ENCODE assay signal across 25 mouse cellular contexts in the genomic region with DNA sequence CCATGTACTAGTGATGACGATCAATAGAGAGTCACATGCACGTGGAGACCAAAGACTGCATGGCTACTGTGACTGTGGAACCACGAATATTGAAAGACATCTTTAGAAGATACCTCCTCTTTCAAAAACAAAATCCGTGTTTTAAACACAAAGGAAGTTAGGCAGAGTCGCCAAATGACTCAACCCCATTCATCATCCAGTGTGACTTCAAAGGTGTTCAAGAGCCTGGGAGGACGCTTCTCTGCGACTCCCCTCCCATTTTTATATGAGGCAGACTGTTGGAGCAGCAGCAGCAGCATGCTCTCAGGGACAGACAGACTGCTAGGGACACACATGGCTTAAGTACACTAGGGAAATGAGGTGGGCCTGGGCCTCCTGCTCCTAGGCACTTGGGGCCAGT.
"Had no signal": no experiment of that assay in that cellular context is flagged by ENCODE, and none has a peak within 500 bp of the region (broad histone marks: within the 10 kb centered on the region; RNA-seq: fewer than 3 reads in every experiment).

No protein-coding gene starts in this region.

- H3K9ac ChIP-seq: heart, embryonic 13.5 days; heart, embryonic 15.5 days; hindbrain, embryonic 15.5 days; kidney, embryonic 15.5 days; limb, embryonic 13.5 days; limb, embryonic 15.5 days; liver, embryonic 12.5 days; liver, embryonic 14.5 days had no signal

- ATAC-seq: hindbrain, postnatal 0 days; intestine, embryonic 16.5 days; liver, embryonic 12.5 days had no signal

- H3K27ac ChIP-seq: heart, embryonic 10.5 days; heart, embryonic 13.5 days; heart, embryonic 15.5 days; hindbrain, embryonic 15.5 days; hindbrain, postnatal 0 days; kidney, embryonic 15.5 days; limb, embryonic 13.5 days; limb, embryonic 15.5 days; liver, embryonic 12.5 days; liver, embryonic 14.5 days had no signal

- H3K4me3 ChIP-seq: heart, embryonic 10.5 days; heart, embryonic 13.5 days; heart, embryonic 15.5 days; hindbrain, embryonic 13.5 days; hindbrain, embryonic 15.5 days; kidney, embryonic 15.5 days; limb, embryonic 13.5 days; limb, embryonic 15.5 days; liver, embryonic 12.5 days had no signal

- H3K4me2 ChIP-seq: heart, embryonic 13.5 days; heart, embryonic 15.5 days; hindbrain, embryonic 13.5 days; hindbrain, embryonic 15.5 days; kidney, embryonic 15.5 days; limb, embryonic 13.5 days; limb, embryonic 15.5 days; liver, embryonic 12.5 days had no signal

- H3K9me3 ChIP-seq: heart, embryonic 10.5 days; heart, embryonic 13.5 days; heart, embryonic 15.5 days; hindbrain, embryonic 13.5 days; hindbrain, embryonic 15.5 days; kidney, embryonic 15.5 days; limb, embryonic 13.5 days; limb, embryonic 15.5 days; liver, embryonic 12.5 days had no signal

- H3K36me3 ChIP-seq: heart, embryonic 10.5 days; heart, embryonic 13.5 days; heart, embryonic 15.5 days; hindbrain, embryonic 13.5 days; hindbrain, embryonic 15.5 days; kidney, embryonic 15.5 days; limb, embryonic 13.5 days; limb, embryonic 15.5 days; liver, embryonic 12.5 days had no signal

- H3K27me3 ChIP-seq: hindbrain, embryonic 13.5 days; hindbrain, embryonic 15.5 days; kidney, embryonic 15.5 days; limb, embryonic 13.5 days had no signal

- H3K4me1 ChIP-seq: heart, embryonic 13.5 days; heart, embryonic 15.5 days; kidney, embryonic 15.5 days; limb, embryonic 13.5 days; liver, embryonic 12.5 days had no signal

- DNase-seq: gastrocnemius, postnatal 14 days; gastrocnemius, postnatal 36 days; heart, adult 18-20 months; heart, postnatal 14 days; heart, postnatal 36 days; kidney, adult 11 months; kidney, adult 2 months; kidney, adult 9 months; kidney, postnatal 10 days; kidney, postnatal 25 days; layer of hippocampus, adult 9-11 months; layer of hippocampus, postnatal 36 days; left cerebral cortex, postnatal 4 days had no signal
